Mouse (Mus musculus): Measurements from ENCODE around the gene Dynll2. TPM values are rescaled to one million over a fixed set of nuclear protein-coding genes. Genes with fewer than 3 reads are reported as not detected.

Gene Dynll2
- 22.0 and 44.2 TPM in 2 replicates for polyA plus RNA-seq (2021; fragmentation: Nextera tagmentation)
- long read RNA-seq, experiment 1, partial matches to known transcripts: 0 of 9 reads
- long read RNA-seq, experiment 1, other reads (novel, unspliced or antisense): 6 of 9 reads
- long read RNA-seq, experiment 2, transcript Dynll2-201 (3 exons, 2,476 nt): major isoform, 7 of 28 reads
- long read RNA-seq, experiment 2, partial matches to known transcripts: 1 of 28 reads
- long read RNA-seq, experiment 2, other reads (novel, unspliced or antisense): 18 of 28 reads

DNA sequence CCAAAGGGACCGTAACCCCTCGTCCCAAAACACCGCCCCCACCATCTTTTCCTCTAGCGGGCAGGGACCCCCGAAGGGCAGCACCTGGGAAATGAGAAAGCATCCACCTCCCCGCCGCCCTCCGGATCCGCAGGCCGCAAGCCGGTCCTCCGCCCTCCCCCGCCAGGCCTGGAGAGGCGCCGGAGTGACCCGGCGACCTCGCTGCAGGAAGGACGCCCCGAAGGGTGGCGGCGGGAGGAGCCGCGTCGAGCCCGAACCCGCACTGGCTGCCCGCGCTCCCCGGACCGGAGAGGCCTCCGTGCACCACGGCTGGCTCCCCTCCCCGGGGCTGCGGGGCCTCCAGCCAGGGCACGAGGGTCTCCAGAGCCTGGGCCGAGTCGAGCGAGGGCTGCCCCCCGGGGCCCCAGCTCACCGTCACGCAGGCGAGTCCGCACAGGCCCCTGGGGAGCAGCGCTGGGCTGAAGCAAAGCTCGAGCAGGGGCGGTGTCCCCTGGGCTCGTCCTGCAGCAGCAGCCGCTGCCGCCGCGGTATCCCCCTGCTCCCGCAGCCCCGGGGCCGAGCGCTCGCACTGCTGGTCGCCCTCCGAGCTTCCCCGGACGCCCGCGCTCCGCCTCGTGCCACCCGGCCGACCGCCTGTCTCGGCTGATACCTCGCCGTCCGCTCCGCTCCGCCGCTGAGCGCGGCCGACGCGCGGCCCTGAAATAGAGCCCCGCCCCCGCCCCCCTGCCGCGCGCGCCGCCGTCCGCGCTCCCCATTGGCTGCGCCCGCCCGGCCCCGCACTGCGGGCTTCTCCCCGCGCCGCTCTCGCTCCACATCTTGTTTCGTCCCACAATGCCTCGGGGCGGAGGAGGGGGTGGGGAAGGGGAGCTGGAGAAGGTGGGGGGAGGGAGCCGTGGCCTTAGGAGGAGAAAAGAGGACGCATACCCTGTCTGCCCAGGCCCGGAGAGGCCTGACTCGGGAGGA lies at the start of gene Dynll2:
Gene Dynll2, minus strand, starts transcription at position 703 of the 963 bp plus-strand sequence.

Other genes with a start within 250 kb of the Dynll2 start
- 208 and 260 TPM in 2 replicates for gene Supt4a, start 250.0 kb downstream of the Dynll2 start, polyA plus RNA-seq (2021; fragmentation: Nextera tagmentation)
- 10.3 and 12.0 TPM in 2 replicates for gene Tspoap1, start 227.0 kb downstream of the Dynll2 start, polyA plus RNA-seq (2021; fragmentation: Nextera tagmentation)
- gene Mpo, start 194.0 kb downstream of the Dynll2 start, polyA plus RNA-seq (2021; fragmentation: Nextera tagmentation): 0.09 TPM in 1 of 2 replicates, not detected in the other
- 0.29 and 0.46 TPM in 2 replicates for gene Lpo, start 159.2 kb downstream of the Dynll2 start, polyA plus RNA-seq (2021; fragmentation: Nextera tagmentation)
- gene Mks1, start 134.3 kb downstream of the Dynll2 start, polyA plus RNA-seq (2021; fragmentation: Nextera tagmentation): 2.2 and 2.5 TPM in 2 replicates
- 0.31 and 0.44 TPM in 2 replicates for gene Epx, start 112.0 kb downstream of the Dynll2 start, polyA plus RNA-seq (2021; fragmentation: Nextera tagmentation)
- gene Olfr462, start 95.3 kb downstream of the Dynll2 start, polyA plus RNA-seq (2021; fragmentation: Nextera tagmentation): not detected in 2 replicates
- not detected in 2 replicates for gene Olfr463, start 90.1 kb downstream of the Dynll2 start, polyA plus RNA-seq (2021; fragmentation: Nextera tagmentation)
- gene Olfr464, start 66.6 kb downstream of the Dynll2 start, polyA plus RNA-seq (2021; fragmentation: Nextera tagmentation): 1.4 and 1.8 TPM in 2 replicates
- 9.6 and 97.3 TPM in 2 replicates for gene Srsf1, start 59.8 kb upstream of the Dynll2 start, polyA plus RNA-seq (2021; fragmentation: Nextera tagmentation)
- 10.7 and 12.1 TPM in 2 replicates for gene Vezf1, start 80.7 kb upstream of the Dynll2 start, polyA plus RNA-seq (2021; fragmentation: Nextera tagmentation)
- gene Cuedc1, start 110.5 kb upstream of the Dynll2 start, polyA plus RNA-seq (2021; fragmentation: Nextera tagmentation): 4.7 and 11.3 TPM in 2 replicates
- 108 and 116 TPM in 2 replicates for gene Mrps23, start 216.9 kb upstream of the Dynll2 start, polyA plus RNA-seq (2021; fragmentation: Nextera tagmentation)

All from left cerebral cortex, adult 6 months (tissue).